Mouse (Mus musculus) heart, adult 9 months (tissue): ENCODE measurements around the gene Tdrkh.

Experiments used
- DNase-seq, 2 experiments: peaks; one replicate each; pipeline ENCODE4 v3.0.0; 2022; ENCODE audit warnings: low spot score in 2 of 2

The Tdrkh gene

GRCm38 (mm10) chr3:94413031-94413679, at the start of gene Tdrkh:
Gene Tdrkh, plus strand, starts transcription at chr3:94413273.
- peak; percentile 92 to 94 for DNase-seq

GRCm38 (mm10) chr3:94363291-94364153, 49.6 kb upstream of the Tdrkh start:
- DNase-seq: no peak

GRCm38 (mm10) chr3:94364154-94364526, 48.9 kb upstream of the Tdrkh start:
- DNase-seq: no peak

GRCm38 (mm10) chr3:94366761-94367160, 46.3 kb upstream of the Tdrkh start:
- DNase-seq: peak; percentile 47 to 58

GRCm38 (mm10) chr3:94367511-94367910, 45.6 kb upstream of the Tdrkh start:
- DNase-seq: no peak

GRCm38 (mm10) chr3:94368631-94369030, 44.4 kb upstream of the Tdrkh start:
- no peak for DNase-seq

GRCm38 (mm10) chr3:94369709-94370108, 43.4 kb upstream of the Tdrkh start:
- DNase-seq: no peak

GRCm38 (mm10) chr3:94371637-94372036, 41.4 kb upstream of the Tdrkh start:
- DNase-seq: peak; percentile 73 to 86

- no peak for DNase-seq
Observed at GRCm38 (mm10) chr3:94372038-94372437, 41.0 kb upstream of the Tdrkh start.

GRCm38 (mm10) chr3:94372641-94373040, 40.4 kb upstream of the Tdrkh start, which contains the start of gene Rorc:
Gene Rorc, plus strand, starts transcription at chr3:94372794.
- peak; percentile 57 to 60 for DNase-seq

GRCm38 (mm10) chr3:94373090-94373489, 40.0 kb upstream of the Tdrkh start:
- DNase-seq: no peak

GRCm38 (mm10) chr3:94373597-94374011, 39.5 kb upstream of the Tdrkh start:
- DNase-seq: no peak

- no peak for DNase-seq
Observed at GRCm38 (mm10) chr3:94374636-94375035, 38.4 kb upstream of the Tdrkh start.

- no peak for DNase-seq
Observed at GRCm38 (mm10) chr3:94375146-94375545, 37.9 kb upstream of the Tdrkh start.

GRCm38 (mm10) chr3:94375861-94376260, 37.2 kb upstream of the Tdrkh start:
- DNase-seq: no peak

GRCm38 (mm10) chr3:94377028-94377923, 35.8 kb upstream of the Tdrkh start:
- no peak for DNase-seq

GRCm38 (mm10) chr3:94379831-94380510, 33.1 kb upstream of the Tdrkh start:
- DNase-seq: no peak

GRCm38 (mm10) chr3:94382308-94382707, 30.8 kb upstream of the Tdrkh start:
- no peak for DNase-seq

GRCm38 (mm10) chr3:94383476-94383875, 29.6 kb upstream of the Tdrkh start:
- no peak for DNase-seq

GRCm38 (mm10) chr3:94386671-94387070, 26.4 kb upstream of the Tdrkh start:
- no peak for DNase-seq

GRCm38 (mm10) chr3:94387391-94387790, 25.7 kb upstream of the Tdrkh start:
- DNase-seq: no peak
